Mouse (Mus musculus) CD4-positive helper T cell, adult 2 months (primary cell): ENCODE results near the gene Ech1.

Experiments used
- DNase-seq: peaks from one replicate; pipeline ENCODE4 v3.0.0-alpha.2; 2012; ENCODE audit warnings: low read depth, missing footprints, low spot score

Ech1 gene

GRCm38 (mm10) chr7:28850642-28851041, 25.6 kb downstream of the Ech1 start:
- no peak for DNase-seq

- no peak for DNase-seq
Measured at GRCm38 (mm10) chr7:28859953-28860352, 34.9 kb downstream of the Ech1 start.

- peak; percentile 27 for DNase-seq
Measured at GRCm38 (mm10) chr7:28860898-28861297, 35.9 kb downstream of the Ech1 start.

GRCm38 (mm10) chr7:28862817-28863499, 37.9 kb downstream of the Ech1 start:
- peak; percentile 66 for DNase-seq

- peak; percentile 67 for DNase-seq
Measured at GRCm38 (mm10) chr7:28863540-28863939, 38.5 kb downstream of the Ech1 start, which contains the start of gene Lgals7. Lgals7 (plus strand) TSS chr7:28863853.

GRCm38 (mm10) chr7:28864288-28864750, 39.3 kb downstream of the Ech1 start:
- DNase-seq: peak; percentile 24

GRCm38 (mm10) chr7:28865481-28866300, 40.7 kb downstream of the Ech1 start:
- DNase-seq: peak; percentile 98

GRCm38 (mm10) chr7:28866769-28867507, 41.9 kb downstream of the Ech1 start:
- DNase-seq: peak; percentile 40

- peak; percentile 88 for DNase-seq
Measured at GRCm38 (mm10) chr7:28867508-28868340, 42.7 kb downstream of the Ech1 start.

- DNase-seq: no peak
Measured at GRCm38 (mm10) chr7:28870901-28871664, 46.1 kb downstream of the Ech1 start.

GRCm38 (mm10) chr7:28874565-28874964, 49.5 kb downstream of the Ech1 start:
- no peak for DNase-seq

GRCm38 (mm10) chr7:28876099-28876498, 51.1 kb downstream of the Ech1 start:
- no peak for DNase-seq

GRCm38 (mm10) chr7:28877155-28877554, 52.1 kb downstream of the Ech1 start:
- DNase-seq: no peak

GRCm38 (mm10) chr7:28877856-28878255, 52.8 kb downstream of the Ech1 start:
- no peak for DNase-seq

GRCm38 (mm10) chr7:28879606-28880005, 54.6 kb downstream of the Ech1 start:
- no peak for DNase-seq

- DNase-seq: no peak
Measured at GRCm38 (mm10) chr7:28880554-28880953, 55.5 kb downstream of the Ech1 start.

GRCm38 (mm10) chr7:28881199-28881598, 56.2 kb downstream of the Ech1 start, which contains the start of gene Capn12:
Capn12 (plus strand) TSS chr7:28881422.
- DNase-seq: no peak
